Mouse (Mus musculus) testis, adult 2 months (tissue): Measurements from ENCODE around the gene Tmem138.

ENCODE experiments used
- CTCF ChIP-seq: fragments of 200-500 bp; IDR thresholded peaks from 2 replicates; pipeline ENCODE4 v1.5.1; 2012; ENCODE audit warnings: low read depth, mild to moderate bottlenecking, inconsistent platforms, low read length, moderate library complexity; ENCODE audit not compliant: control insufficient read depth, insufficient read depth, insufficient replicate concordance
- POLR2A ChIP-seq: fragments of 200-500 bp; IDR thresholded peaks from 2 replicates; pipeline ENCODE4 v1.6.1; 2012; ENCODE audit warnings: low read depth, mild to moderate bottlenecking, inconsistent platforms, low read length, moderate library complexity; ENCODE audit not compliant: control insufficient read depth

DNA sequence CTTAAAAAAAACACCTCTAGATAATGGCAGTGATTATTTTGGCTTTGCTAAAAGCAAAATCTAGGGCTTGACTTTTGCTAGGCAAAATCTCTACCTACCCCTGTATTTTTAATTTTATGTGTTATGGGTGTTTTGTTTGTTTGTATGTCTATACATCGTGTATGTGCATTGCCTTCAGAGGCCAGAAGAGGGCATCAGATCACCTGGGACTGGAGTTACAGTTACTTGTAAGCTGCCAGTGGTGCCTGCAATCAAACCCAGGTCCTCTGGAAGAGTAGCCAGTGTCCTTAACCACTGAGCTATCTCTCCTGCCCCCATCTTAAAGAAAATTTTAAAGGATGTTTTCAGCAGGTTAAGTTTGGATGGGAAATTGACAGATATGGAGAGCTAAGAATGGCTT, 47.1 kb downstream of the Tmem138 start:
- no peak for TF ChIP-seq CTCF
- TF ChIP-seq POLR2A = no peak
